Mouse (Mus musculus) effector memory CD4-positive, alpha-beta T cell, adult 7 months (primary cell): Measurements from ENCODE around the gene Rasgef1a. TPM values are rescaled to one million over a fixed set of nuclear protein-coding genes. Genes with fewer than 3 reads are reported as not detected.

Experiments
- polyA plus RNA-seq: library from polyadenylated mRNA; unstranded; fragments of 100-300 nt; shearing (Covaris generic); gene quantifications from one replicate; pipeline ENCODE4 v1.2.1, GENCODE M21; 2017

The Rasgef1a gene
- polyA plus RNA-seq: 0.90 TPM

GRCm38 (mm10) chr6:118010756-118011615 lies at the start of gene Rasgef1a:
Rasgef1a (plus strand) TSS chr6:118011438.

GRCm38 (mm10) chr6:118138731-118139709 lies 127.8 kb downstream of the Rasgef1a start, which contains the start of gene Csgalnact2:
Csgalnact2 (minus strand) TSS chr6:118139140.

Other genes starting within 250 kb of the Rasgef1a start
- gene Zfp637, start 170.3 kb upstream of the Rasgef1a start, polyA plus RNA-seq: 9.6 TPM
- 2.9 TPM for gene Zfp239, start 149.3 kb upstream of the Rasgef1a start, polyA plus RNA-seq
- 1,280 TPM for gene Hnrnpf, start 111.1 kb upstream of the Rasgef1a start, polyA plus RNA-seq
- gene Fxyd4, start 73.7 kb upstream of the Rasgef1a start, polyA plus RNA-seq: 2.7 TPM
- gene Csgalnact2, start 127.7 kb downstream of the Rasgef1a start, polyA plus RNA-seq: 12.9 TPM
- gene Ret, start 186.3 kb downstream of the Rasgef1a start, polyA plus RNA-seq: not detected